Comparison of ENCODE assay signal across 8 mouse cellular contexts in genomic region chr2:94122182-94123041, GRCm38 (mm10). TPM values are rescaled to one million over a fixed set of nuclear protein-coding genes. Genes with fewer than 3 reads are reported as not detected.
DNase-seq lines count a peak whose midpoint lies in the region; ATAC-seq lines count a peak whose summit lies in the region.

No protein-coding gene starts in this region.

- no peak overlapping the region for H3K9ac ChIP-seq in lung, embryonic 16.5 days (ENCODE audit: low read length)
- 0 out of 2 replicates have a peak overlapping the region, but pooled peaks have one; percentile 26 for H3K9ac ChIP-seq in forebrain, embryonic 12.5 days
- H3K9ac ChIP-seq in midbrain, embryonic 16.5 days (ENCODE audit: low read depth, low read length) = peak overlapping the region; percentile 48; the same call in 1 of the 2 replicates

- H3K4me1 ChIP-seq in lung, embryonic 16.5 days (replicated peaks; ENCODE audit: control insufficient read depth, insufficient read depth, low read length) = peaks cover 9% of the 10 kb centered on the region
- H3K4me1 ChIP-seq in forebrain, embryonic 12.5 days = peaks cover 28% of the 10 kb centered on the region
- peaks cover 17% of the 10 kb centered on the region for H3K4me1 ChIP-seq in midbrain, embryonic 16.5 days (ENCODE audit: control insufficient read depth, insufficient read depth, low read length)

- no peaks in the 10 kb centered on the region for H3K27me3 ChIP-seq in lung, embryonic 16.5 days (ENCODE audit: control insufficient read depth, insufficient read depth, low read depth, low read length)
- H3K27me3 ChIP-seq in forebrain, embryonic 12.5 days = no peaks in the 10 kb centered on the region
- H3K27me3 ChIP-seq in midbrain, embryonic 16.5 days (ENCODE audit: control insufficient read depth, insufficient read depth, low read depth, low read length) = no peaks in the 10 kb centered on the region

- WGBS in lung, embryonic 16.5 days = 25% methylated on average over 7 of the region's 7 CpGs
- 41% methylated on average over 7 of the region's 7 CpGs for WGBS in forebrain, embryonic 12.5 days
- 18% methylated on average over 7 of the region's 7 CpGs for WGBS in midbrain, embryonic 16.5 days

- no peaks in the 10 kb centered on the region for H3K36me3 ChIP-seq in lung, embryonic 16.5 days (ENCODE audit: control insufficient read depth, insufficient read depth, low read length)
- no peaks in the 10 kb centered on the region for H3K36me3 ChIP-seq in forebrain, embryonic 12.5 days (replicated peaks)
- no peaks in the 10 kb centered on the region for H3K36me3 ChIP-seq in midbrain, embryonic 16.5 days (ENCODE audit: control insufficient read depth, insufficient read depth, low read length)

- peak overlapping the region; percentile 73 for H3K27ac ChIP-seq in lung, embryonic 16.5 days (ENCODE audit: low read length)
- H3K27ac ChIP-seq in forebrain, embryonic 12.5 days = peak overlapping the region; percentile 87
- peak overlapping the region; percentile 94 for H3K27ac ChIP-seq in midbrain, embryonic 16.5 days (ENCODE audit: low read length)

- no peak for DNase-seq in lung, postnatal 14 days
- DNase-seq in layer of hippocampus, adult 11-12 months (ENCODE audit: low spot score) = peak; percentile 26
- no peak for DNase-seq in gastrocnemius, postnatal 36 days
- DNase-seq in spleen, postnatal 14 days (ENCODE audit: low spot score in 2 of 2) = no peak
- DNase-seq in spleen, postnatal 4 days (ENCODE audit: low spot score in 2 of 2) = no peak

- intact Hi-C loops in gastrocnemius, postnatal 36 days (cut with DNase I) = no loop called here

- no peak for ATAC-seq in lung, embryonic 16.5 days (ENCODE audit: low read depth)
- peak; percentile 84 for ATAC-seq in forebrain, embryonic 12.5 days (ENCODE audit: low FRiP score)
- ATAC-seq in midbrain, embryonic 16.5 days = peak; percentile 88

- no peaks in the 10 kb centered on the region for H3K9me3 ChIP-seq in lung, embryonic 16.5 days (ENCODE audit: control insufficient read depth, low read length)
- no peaks in the 10 kb centered on the region for H3K9me3 ChIP-seq in forebrain, embryonic 12.5 days
- H3K9me3 ChIP-seq in midbrain, embryonic 16.5 days (replicated peaks; ENCODE audit: control insufficient read depth, low read length, poor library complexity, severe bottlenecking) = no peaks in the 10 kb centered on the region

- 0 out of 2 replicates have a peak overlapping the region, but pooled peaks have one; percentile 7 for H3K4me2 ChIP-seq in lung, embryonic 16.5 days (ENCODE audit: low read depth, low read length)
- H3K4me2 ChIP-seq in forebrain, embryonic 12.5 days = peak overlapping the region; percentile 1
- peak overlapping the region; percentile 48 for H3K4me2 ChIP-seq in midbrain, embryonic 16.5 days (ENCODE audit: low read length)

- no peak overlapping the region for H3K4me3 ChIP-seq in lung, embryonic 16.5 days (ENCODE audit: low read length)
- H3K4me3 ChIP-seq in forebrain, embryonic 12.5 days (replicated peaks) = no peak overlapping the region
- peak overlapping the region; percentile 6; the same call in 1 of the 2 replicates for H3K4me3 ChIP-seq in midbrain, embryonic 16.5 days (ENCODE audit: low read depth, low read length)

RNA-seq across cellular contexts. Expression of gene Hsd17b12, which starts 35.4 kb away (rescaled TPM):
- polyA plus RNA-seq in lung, embryonic 16.5 days (2015; fragmentation: Nextera tagmentation; extraction: Ambion mirVana) = 115 and 116 TPM in 2 replicates
- 113 and 114 TPM in 2 replicates for polyA plus RNA-seq in forebrain, embryonic 12.5 days (2016; fragmentation: Nextera tagmentation; extraction: Ambion mirVana)
- 150 and 151 TPM in 2 replicates for polyA plus RNA-seq in midbrain, embryonic 16.5 days (2015; fragmentation: Nextera tagmentation; extraction: Ambion mirVana)
- 1 to 10 TPM; 6.6 TPM for total RNA-seq in gastrocnemius, postnatal 36 days (2021)
